Mouse (Mus musculus) right cerebral cortex, postnatal 36 days (tissue): ENCODE results near the gene C87977.
"Not testable (repeated sequence)": the region's sequence is repeated elsewhere in the genome, so short reads cannot be mapped to it uniquely, and the experiment has no call there.

ENCODE experiments used
- DNase-seq, 2 experiments: peaks; one replicate each; pipeline ENCODE4 v3.0.0; 2022; ENCODE audit warnings: low spot score in 2 of 2, mixed read lengths in 1 of 2

C87977 gene

DNA sequence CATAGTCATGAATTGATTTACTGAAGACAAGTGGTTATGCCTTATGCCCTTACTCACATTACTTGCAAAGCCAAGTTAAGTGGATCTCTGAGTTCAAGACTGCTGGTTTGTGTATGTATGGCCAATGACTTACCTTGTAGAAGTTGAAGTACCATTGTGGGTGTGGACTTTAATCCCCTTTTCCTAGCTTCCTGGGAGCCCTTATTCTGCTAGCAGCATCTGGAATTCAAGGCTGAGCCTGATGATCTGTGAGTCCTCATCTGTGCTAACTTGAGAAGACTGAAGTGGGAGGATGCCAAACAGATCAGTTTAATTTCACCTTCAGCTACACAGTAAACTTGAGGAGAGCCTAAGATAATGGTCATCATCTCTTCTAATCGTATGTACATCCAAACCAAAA lies at the start of gene C87977:
Gene C87977 (minus strand): TSS at position 101 of the 400 bp plus-strand sequence.
- DNase-seq: not testable (repeated sequence)

DNA sequence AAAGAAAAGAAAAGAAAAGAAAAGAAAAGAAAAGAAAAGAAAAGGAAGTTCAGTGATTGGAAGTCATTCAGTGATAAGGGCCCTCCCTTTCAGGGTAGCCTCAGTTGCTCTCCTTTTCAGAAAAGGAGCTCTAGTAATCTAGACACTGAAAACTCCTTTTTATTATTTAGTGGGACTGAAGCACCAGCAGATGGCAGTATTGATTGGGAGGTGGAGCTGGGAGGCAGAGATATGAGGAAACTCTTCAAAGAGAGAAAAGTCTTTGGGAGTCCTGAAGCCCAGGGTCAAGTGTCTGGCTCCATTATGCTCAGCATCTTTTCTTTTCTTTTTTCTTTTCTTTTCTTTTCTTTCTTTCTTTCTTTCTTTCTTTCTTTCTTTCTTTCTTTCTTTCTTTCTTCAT lies 41.6 kb upstream of the C87977 start:
- not testable (repeated sequence) for DNase-seq

DNA sequence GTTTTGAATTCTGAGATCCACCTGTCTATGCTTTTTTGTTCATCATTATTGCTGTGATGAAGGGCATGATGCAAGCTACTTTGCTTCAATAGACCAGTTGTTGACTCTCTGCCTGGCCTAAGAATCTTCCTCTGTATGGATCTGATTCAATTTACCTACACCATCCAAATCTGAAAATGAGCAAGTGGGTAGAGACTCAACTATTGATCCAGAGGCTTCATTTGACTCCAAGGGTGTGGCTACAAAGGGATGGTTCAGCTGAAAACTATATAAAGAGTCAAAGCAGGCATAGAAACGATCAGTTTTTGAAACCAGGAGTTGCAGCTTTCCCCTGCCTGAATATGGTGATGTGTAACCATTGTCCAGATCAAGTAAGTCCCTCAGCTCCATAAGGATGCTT lies 22.7 kb downstream of the C87977 start, which contains the start of gene Oog2:
Gene Oog2 (plus strand): TSS at position 301 of the 400 bp plus-strand sequence.
- no peak for DNase-seq

DNA sequence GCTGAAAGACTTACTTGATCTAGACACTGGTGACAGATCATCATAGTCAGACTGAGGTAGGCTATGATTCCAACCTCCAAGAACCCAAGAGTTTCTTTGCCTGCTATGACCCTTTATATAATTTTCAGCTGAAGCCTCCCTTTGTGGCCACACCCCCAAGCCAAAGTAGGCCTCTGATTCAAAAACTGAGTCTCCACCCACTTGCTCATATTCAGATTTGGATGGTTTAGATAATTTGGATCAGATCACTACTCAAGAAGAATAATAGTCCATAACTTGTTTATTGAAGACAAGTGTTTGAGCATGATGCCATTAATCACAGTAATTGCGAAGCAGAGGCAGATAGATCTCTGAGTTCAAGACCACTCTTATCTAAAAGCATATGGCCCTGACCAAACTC lies 50.6 kb downstream of the C87977 start, which contains the start of gene Oog3:
Gene Oog3 (minus strand): TSS at position 101 of the 400 bp plus-strand sequence.
- DNase-seq: no peak
